Mouse (Mus musculus) embryonic fibroblast, embryonic 13.5 days (primary cell): ENCODE data around the gene Klhdc7b. TPM values are rescaled to one million over a fixed set of nuclear protein-coding genes. Genes with fewer than 3 reads are reported as not detected.
"Not testable (repeated sequence)": the region's sequence is repeated elsewhere in the genome, so short reads cannot be mapped to it uniquely, and the experiment has no call there.

ENCODE experiments used
- H3K27ac ChIP-seq: 2 replicates; pipeline ENCODE4 v1.5.1; 2012; ENCODE audit warnings: low read length, control low read depth, inconsistent platforms; ENCODE audit not compliant: insufficient read depth
- H3K4me1 ChIP-seq: 2 replicates; pipeline ENCODE4 v1.6.1; 2011; ENCODE audit warnings: low read length; ENCODE audit not compliant: control insufficient read depth, insufficient read depth
- H3K4me3 ChIP-seq: 2 replicates; pipeline ENCODE4 v1.5.1; 2011; ENCODE audit warnings: mild to moderate bottlenecking, control low read depth, low read length; ENCODE audit not compliant: insufficient read depth
- CTCF ChIP-seq: IDR thresholded peaks from 2 replicates; pipeline ENCODE4 v1.5.1; 2011; ENCODE audit warnings: mild to moderate bottlenecking, control low read depth, low read length, moderate library complexity, borderline replicate concordance; ENCODE audit not compliant: insufficient read depth
- POLR2A ChIP-seq: IDR thresholded peaks from 2 replicates; pipeline ENCODE4 v1.6.1; 2011; ENCODE audit warnings: low read depth, mild to moderate bottlenecking, control low read depth, low read length, moderate library complexity
- polyA plus RNA-seq: library from polyadenylated mRNA; stranded (reverse); fragments of >200 nt; gene quantifications from 2 replicates; pipeline ENCODE4 v1.2.4, GENCODE M21; 2011; ENCODE audit warnings: low read depth; ENCODE audit not compliant: missing spikeins, insufficient read length

The Klhdc7b gene
- polyA plus RNA-seq, 1 experiment, result not detected

DNA sequence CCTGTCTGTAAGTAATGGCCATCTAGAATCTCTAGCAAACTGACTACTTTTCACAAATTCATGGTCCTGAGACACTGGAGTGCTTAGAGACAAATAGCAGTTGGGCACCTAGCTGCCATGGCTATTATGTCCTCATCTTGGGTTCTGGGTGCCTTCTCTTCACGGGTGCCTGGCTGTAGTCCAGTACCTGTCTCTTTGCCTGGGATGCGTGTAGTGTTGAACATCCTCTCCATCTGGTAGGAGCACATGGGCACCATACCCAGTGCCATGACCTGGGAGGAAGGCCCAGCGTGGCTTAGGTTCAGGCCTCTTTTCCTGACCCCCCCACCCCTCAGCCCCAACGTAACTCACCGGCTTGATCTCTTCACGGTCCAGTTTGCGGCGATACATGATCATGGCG, 37.2 kb downstream of the Klhdc7b start:
- Histone ChIP-seq H3K4me1 (no peaks in the 10 kb centered on the region), H3K27ac (no peak overlapping the region), H3K4me3 (no peak overlapping the region)
- no peak for TF ChIP-seq POLR2A
- no peak for TF ChIP-seq CTCF

DNA sequence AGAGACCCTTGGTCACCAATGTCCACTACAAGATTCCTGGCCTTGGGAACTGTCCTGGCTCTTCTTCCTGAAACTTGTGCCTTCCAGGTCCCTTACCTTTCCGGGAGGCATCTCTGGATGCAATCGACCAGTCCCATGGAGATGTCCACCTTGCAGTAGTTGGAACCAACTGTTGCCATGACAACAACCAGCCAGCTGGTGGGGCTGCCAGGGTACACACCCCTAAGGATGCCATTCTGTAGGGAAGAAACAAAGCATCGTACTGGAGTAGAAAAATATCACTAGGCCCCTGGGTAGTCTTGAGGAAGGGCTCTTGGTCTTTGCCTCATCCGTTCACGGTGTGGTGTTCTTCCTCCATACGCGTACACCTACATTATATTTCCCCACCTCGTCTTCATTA, 39.9 kb downstream of the Klhdc7b start:
- Histone ChIP-seq H3K4me1 (no peaks in the 10 kb centered on the region), H3K4me3 (no peak overlapping the region), H3K27ac (no peak overlapping the region)
- no peak for TF ChIP-seq POLR2A
- no peak for TF ChIP-seq CTCF

DNA sequence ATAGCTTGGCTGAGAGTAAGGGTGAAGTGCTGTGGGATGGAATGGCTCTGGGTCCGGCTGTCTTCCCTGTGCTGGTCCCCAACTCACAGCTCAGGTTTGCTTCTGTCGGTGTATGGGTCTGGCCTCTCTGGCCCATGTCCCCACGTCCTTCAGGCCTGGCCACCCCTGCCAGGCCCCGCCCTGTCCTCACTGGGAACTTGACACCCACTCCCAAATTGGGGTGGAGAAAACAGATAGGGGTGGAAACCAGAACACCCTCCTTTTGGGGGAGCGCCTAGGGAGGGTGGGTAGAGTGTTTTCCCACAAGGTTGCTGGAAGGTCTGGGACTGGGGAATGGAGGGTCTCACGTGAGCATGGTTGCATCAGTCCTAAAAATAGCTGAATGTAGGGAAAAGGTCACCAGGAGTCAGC, 41.0 kb downstream of the Klhdc7b start, which contains the start of gene Cpt1b:
Cpt1b (minus strand) TSS at position 153 of the 411 bp plus-strand sequence.
- Histone ChIP-seq H3K27ac (no peak within 1 kb of the TSS), H3K4me3 (no peak within 1 kb of the TSS), H3K4me1 (no peaks in the 10 kb centered on the region)
- TF ChIP-seq POLR2A (no peak), CTCF (no peak)

DNA sequence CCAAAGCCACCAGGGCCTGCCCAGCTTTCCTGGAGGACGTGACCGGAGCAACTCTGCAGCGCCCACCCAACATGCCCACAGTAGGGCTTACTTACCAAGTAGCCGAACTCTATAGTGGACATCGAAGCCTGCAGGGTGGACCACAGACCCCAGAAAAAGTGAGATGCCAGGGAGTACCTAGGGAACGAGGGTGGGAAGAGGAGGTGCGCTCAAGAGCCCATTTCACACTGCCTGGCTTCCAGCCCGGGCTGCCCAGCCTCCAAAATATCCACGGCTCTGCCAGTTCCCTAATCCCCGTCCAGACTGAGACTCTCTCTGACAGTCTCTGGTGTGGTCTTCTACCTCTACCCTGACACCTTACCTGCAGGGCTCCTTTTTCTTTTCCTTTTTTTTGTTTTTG, 42.0 kb downstream of the Klhdc7b start:
- H3K4me3 ChIP-seq, result no peak overlapping the region
- TF ChIP-seq POLR2A (no peak), CTCF (no peak)
- no peaks in the 10 kb centered on the region for H3K4me1 ChIP-seq
- H3K27ac ChIP-seq, result no peak overlapping the region

- no peak for TF ChIP-seq POLR2A
- TF ChIP-seq CTCF, result no peak
- no peak overlapping the region for H3K27ac ChIP-seq
- no peaks in the 10 kb centered on the region for H3K4me1 ChIP-seq
- H3K4me3 ChIP-seq, result peak overlapping the region; percentile 62
Measured at GRCm38 (mm10) chr15:89428136-89428790, 43.5 kb downstream of the Klhdc7b start.

- no peaks in the 10 kb centered on the region for H3K4me1 ChIP-seq
- H3K27ac ChIP-seq, result no peak overlapping the region
- TF ChIP-seq POLR2A (no peak), CTCF (no peak)
- peak overlapping the region; percentile 62 for H3K4me3 ChIP-seq
Measured at GRCm38 (mm10) chr15:89428821-89429351, 44.2 kb downstream of the Klhdc7b start.

- peak; percentile 91 for TF ChIP-seq POLR2A
- TF ChIP-seq CTCF, result no peak
- peak within 1 kb of the TSS; percentile 80 for H3K27ac ChIP-seq
- peak within 1 kb of the TSS; percentile 62 for H3K4me3 ChIP-seq
- H3K4me1 ChIP-seq, result no peaks in the 10 kb centered on the region
Measured at GRCm38 (mm10) chr15:89429352-89430221, 44.9 kb downstream of the Klhdc7b start, which contains the start of the genes C730034F03Rik, Gm44502 and Chkb. Gene C730034F03Rik, plus strand, starts transcription at chr15:89429589. Gene Gm44502, minus strand, starts transcription at chr15:89429696. Gene Chkb, minus strand, starts transcription at chr15:89429908.

- no peak for TF ChIP-seq CTCF
- no peak for TF ChIP-seq POLR2A
- Histone ChIP-seq H3K4me1 (no peaks in the 10 kb centered on the region), H3K27ac (peak overlapping the region; percentile 25), H3K4me3 (peak overlapping the region; percentile 62)
Measured at GRCm38 (mm10) chr15:89430341-89430740, 45.6 kb downstream of the Klhdc7b start.

GRCm38 (mm10) chr15:89430771-89431170, 46.1 kb downstream of the Klhdc7b start:
- not testable (repeated sequence) for H3K4me1 ChIP-seq, H3K4me3 ChIP-seq, H3K27ac ChIP-seq

- TF ChIP-seq CTCF (no peak), POLR2A (no peak)
- H3K4me1 ChIP-seq, result no peaks in the 10 kb centered on the region
- H3K4me3 ChIP-seq, result no peak overlapping the region
- no peak overlapping the region for H3K27ac ChIP-seq
Measured at GRCm38 (mm10) chr15:89431271-89431670, 46.6 kb downstream of the Klhdc7b start.
